Mouse (Mus musculus): Measurements from ENCODE around the gene Gpr68. TPM values are rescaled to one million over a fixed set of nuclear protein-coding genes. Genes with fewer than 3 reads are reported as not detected.

Gene Gpr68
- polyA plus RNA-seq, 1 experiment from 2014 or later = 6.0 TPM

- peaks cover 9% of the 10 kb centered on the region for H3K4me1 ChIP-seq (replicated peaks)
- H3K27ac ChIP-seq = no peak overlapping the region
- H3K9ac ChIP-seq = no peak overlapping the region
- WGBS = 70% methylated on average over 6 of the region's 6 CpGs
- no peaks in the 10 kb centered on the region for H3K9me3 ChIP-seq (replicated peaks)
- no peaks in the 10 kb centered on the region for H3K36me3 ChIP-seq
- ATAC-seq (replicated peaks; ENCODE audit: insufficient number of reproducible peaks, insufficient read depth, low FRiP score, low read depth) = no peak
- H3K4me2 ChIP-seq = no peak overlapping the region
- no peak overlapping the region for H3K4me3 ChIP-seq
- H3K27me3 ChIP-seq = peaks cover 23% of the 10 kb centered on the region
Measured at GRCm38 (mm10) chr12:100909765-100910164, 1.8 kb upstream of the Gpr68 start.

GRCm38 (mm10) chr12:100908298-100909034, 468 bp upstream of the Gpr68 start:
- WGBS = 32% methylated on average over 10 of the region's 10 CpGs
- peak overlapping the region; percentile 62 for H3K4me3 ChIP-seq
- H3K27me3 ChIP-seq = peaks cover 23% of the 10 kb centered on the region
- peak overlapping the region; percentile 64 for H3K9ac ChIP-seq
- no peaks in the 10 kb centered on the region for H3K36me3 ChIP-seq
- H3K9me3 ChIP-seq (replicated peaks) = no peaks in the 10 kb centered on the region
- H3K4me1 ChIP-seq (replicated peaks) = peaks cover 9% of the 10 kb centered on the region
- H3K4me2 ChIP-seq = peak overlapping the region; percentile 87
- 0 out of 2 replicates have a peak, but pooled peaks have one; percentile 24 for ATAC-seq (replicated peaks; ENCODE audit: insufficient number of reproducible peaks, insufficient read depth, low FRiP score, low read depth)
- H3K27ac ChIP-seq = 0 out of 2 replicates have a peak overlapping the region, but pooled peaks have one; percentile 26

- H3K4me3 ChIP-seq = 0 out of 2 replicates have a peak overlapping the region, but pooled peaks have one; percentile 62
- ATAC-seq (replicated peaks; ENCODE audit: insufficient number of reproducible peaks, insufficient read depth, low FRiP score, low read depth) = no peak
- H3K36me3 ChIP-seq = no peaks in the 10 kb centered on the region
- peaks cover 30% of the 10 kb centered on the region for H3K27me3 ChIP-seq
- peaks cover 9% of the 10 kb centered on the region for H3K4me1 ChIP-seq (replicated peaks)
- no peak overlapping the region for H3K27ac ChIP-seq
- 74% methylated on average over 5 of the region's 5 CpGs for WGBS
- peak overlapping the region; percentile 87 for H3K4me2 ChIP-seq
- H3K9ac ChIP-seq = no peak overlapping the region
- H3K9me3 ChIP-seq (replicated peaks) = no peaks in the 10 kb centered on the region
Measured at GRCm38 (mm10) chr12:100906861-100907260, 1.1 kb downstream of the Gpr68 start.

GRCm38 (mm10) chr12:100903761-100904160, 4.2 kb downstream of the Gpr68 start:
- H3K4me1 ChIP-seq (replicated peaks) = peaks cover 16% of the 10 kb centered on the region
- no peaks in the 10 kb centered on the region for H3K36me3 ChIP-seq
- ATAC-seq (replicated peaks; ENCODE audit: insufficient number of reproducible peaks, insufficient read depth, low FRiP score, low read depth) = no peak
- no peaks in the 10 kb centered on the region for H3K9me3 ChIP-seq (replicated peaks)
- H3K27ac ChIP-seq = no peak overlapping the region
- no peak overlapping the region for H3K4me2 ChIP-seq
- H3K9ac ChIP-seq = no peak overlapping the region
- 89% methylated on average over 9 of the region's 9 CpGs for WGBS
- no peak overlapping the region for H3K4me3 ChIP-seq
- peaks cover 51% of the 10 kb centered on the region for H3K27me3 ChIP-seq

- H3K9me3 ChIP-seq (replicated peaks) = no peaks in the 10 kb centered on the region
- peaks cover 56% of the 10 kb centered on the region for H3K27me3 ChIP-seq
- 67% methylated on average over 6 of the region's 6 CpGs for WGBS
- ATAC-seq (replicated peaks; ENCODE audit: insufficient number of reproducible peaks, insufficient read depth, low FRiP score, low read depth) = no peak
- H3K36me3 ChIP-seq = no peaks in the 10 kb centered on the region
- no peak overlapping the region for H3K4me2 ChIP-seq
- H3K9ac ChIP-seq = no peak overlapping the region
- H3K27ac ChIP-seq = no peak overlapping the region
- peaks cover 14% of the 10 kb centered on the region for H3K4me1 ChIP-seq (replicated peaks)
- no peak overlapping the region for H3K4me3 ChIP-seq
Measured at GRCm38 (mm10) chr12:100901386-100901785, 6.6 kb downstream of the Gpr68 start.

- no peak overlapping the region for H3K27ac ChIP-seq
- no peaks in the 10 kb centered on the region for H3K9me3 ChIP-seq (replicated peaks)
- H3K27me3 ChIP-seq = peaks cover 58% of the 10 kb centered on the region
- no peak overlapping the region for H3K9ac ChIP-seq
- H3K4me3 ChIP-seq = no peak overlapping the region
- no peaks in the 10 kb centered on the region for H3K36me3 ChIP-seq
- 73% methylated on average over 6 of the region's 6 CpGs for WGBS
- peaks cover 14% of the 10 kb centered on the region for H3K4me1 ChIP-seq (replicated peaks)
- H3K4me2 ChIP-seq = no peak overlapping the region
- ATAC-seq (replicated peaks; ENCODE audit: insufficient number of reproducible peaks, insufficient read depth, low FRiP score, low read depth) = no peak
Measured at GRCm38 (mm10) chr12:100900901-100901300, 7.1 kb downstream of the Gpr68 start.

GRCm38 (mm10) chr12:100899111-100899640, 8.8 kb downstream of the Gpr68 start:
- Histone ChIP-seq H3K36me3 (no peaks in the 10 kb centered on the region), H3K4me2 (peak overlapping the region; percentile 76), H3K4me3 (peak overlapping the region; percentile 45), H3K4me1 (replicated peaks) (peaks cover 14% of the 10 kb centered on the region), H3K9ac (peak overlapping the region; percentile 31; the same call in 1 of the 2 replicates), H3K27me3 (peaks cover 58% of the 10 kb centered on the region), H3K27ac (no peak overlapping the region), H3K9me3 (replicated peaks) (no peaks in the 10 kb centered on the region)
- ATAC-seq (replicated peaks; ENCODE audit: insufficient number of reproducible peaks, insufficient read depth, low FRiP score, low read depth) = no peak
- WGBS = under 1% methylated on average over 30 of the region's 30 CpGs

- Histone ChIP-seq H3K4me2 (peak overlapping the region; percentile 76; the same call in 1 of the 2 replicates), H3K4me1 (replicated peaks) (peaks cover 14% of the 10 kb centered on the region), H3K27ac (no peak overlapping the region), H3K9ac (no peak overlapping the region), H3K9me3 (replicated peaks) (no peaks in the 10 kb centered on the region), H3K36me3 (no peaks in the 10 kb centered on the region), H3K27me3 (peaks cover 56% of the 10 kb centered on the region), H3K4me3 (peak overlapping the region; percentile 45; the same call in 1 of the 2 replicates)
- 49% methylated on average over 12 of the region's 12 CpGs for WGBS
- no peak for ATAC-seq (replicated peaks; ENCODE audit: insufficient number of reproducible peaks, insufficient read depth, low FRiP score, low read depth)
Measured at GRCm38 (mm10) chr12:100897736-100898650, 10.0 kb downstream of the Gpr68 start.

- no peaks in the 10 kb centered on the region for H3K36me3 ChIP-seq
- no peak overlapping the region for H3K27ac ChIP-seq
- WGBS = 15% methylated on average over 3 of the region's 3 CpGs
- no peak for ATAC-seq (replicated peaks; ENCODE audit: insufficient number of reproducible peaks, insufficient read depth, low FRiP score, low read depth)
- no peak overlapping the region for H3K9ac ChIP-seq
- H3K4me3 ChIP-seq = no peak overlapping the region
- peaks cover 49% of the 10 kb centered on the region for H3K27me3 ChIP-seq
- H3K9me3 ChIP-seq (replicated peaks) = no peaks in the 10 kb centered on the region
- no peak overlapping the region for H3K4me2 ChIP-seq
- H3K4me1 ChIP-seq (replicated peaks) = peaks cover 14% of the 10 kb centered on the region
Measured at GRCm38 (mm10) chr12:100896661-100897060, 11.3 kb downstream of the Gpr68 start.

- no peak overlapping the region for H3K9ac ChIP-seq
- ATAC-seq (replicated peaks; ENCODE audit: insufficient number of reproducible peaks, insufficient read depth, low FRiP score, low read depth) = no peak
- 13% methylated on average over 2 of the region's 2 CpGs for WGBS
- no peaks in the 10 kb centered on the region for H3K9me3 ChIP-seq (replicated peaks)
- H3K27ac ChIP-seq = no peak overlapping the region
- peaks cover 42% of the 10 kb centered on the region for H3K27me3 ChIP-seq
- H3K4me1 ChIP-seq (replicated peaks) = peaks cover 14% of the 10 kb centered on the region
- H3K36me3 ChIP-seq = no peaks in the 10 kb centered on the region
- H3K4me2 ChIP-seq = no peak overlapping the region
- no peak overlapping the region for H3K4me3 ChIP-seq
Measured at GRCm38 (mm10) chr12:100895504-100895903, 12.5 kb downstream of the Gpr68 start.

GRCm38 (mm10) chr12:100890548-100890947, 17.4 kb downstream of the Gpr68 start:
- WGBS = 77% methylated on average over 3 of the region's 3 CpGs

More at GRCm38 (mm10) chr12:100890548-100890947, 17.4 kb downstream of the Gpr68 start:
- Histone ChIP-seq H3K4me1 (replicated peaks) (peaks cover 7% of the 10 kb centered on the region; the same call in 1 of the 2 replicates), H3K27ac (no peak overlapping the region), H3K36me3 (no peaks in the 10 kb centered on the region), H3K9ac (no peak overlapping the region), H3K9me3 (replicated peaks) (no peaks in the 10 kb centered on the region), H3K27me3 (no peaks in the 10 kb centered on the region), H3K4me3 (no peak overlapping the region), H3K4me2 (no peak overlapping the region)
- ATAC-seq (replicated peaks; ENCODE audit: insufficient number of reproducible peaks, insufficient read depth, low FRiP score, low read depth) = no peak
